Mouse (Mus musculus) layer of hippocampus, postnatal 14 days (tissue): ENCODE results near the gene Baiap2l1. TPM values are rescaled to one million over a fixed set of nuclear protein-coding genes. Genes with fewer than 3 reads are reported as not detected.
A peak's percentile ranks its signal among the peaks of the same experiment; 100 is the strongest.

Experiments used
- DNase-seq, 2 experiments: peaks; one replicate each; pipeline ENCODE4 v3.0.0; 2021 to 2022; ENCODE audit warnings: low spot score in 2 of 2, mixed read lengths in 1 of 2
- total RNA-seq, 2 experiments: library from RNA; stranded (reverse); gene quantifications; 2 replicates each; pipeline ENCODE4 v1.2.3; 2021

Baiap2l1 gene
- total RNA-seq, 2 experiments from 2014 or later: 0.57 to 1.4 TPM

GRCm38 (mm10) chr5:144258687-144259086 is 99.2 kb downstream of the Baiap2l1 start:
- DNase-seq: no peak

DNA sequence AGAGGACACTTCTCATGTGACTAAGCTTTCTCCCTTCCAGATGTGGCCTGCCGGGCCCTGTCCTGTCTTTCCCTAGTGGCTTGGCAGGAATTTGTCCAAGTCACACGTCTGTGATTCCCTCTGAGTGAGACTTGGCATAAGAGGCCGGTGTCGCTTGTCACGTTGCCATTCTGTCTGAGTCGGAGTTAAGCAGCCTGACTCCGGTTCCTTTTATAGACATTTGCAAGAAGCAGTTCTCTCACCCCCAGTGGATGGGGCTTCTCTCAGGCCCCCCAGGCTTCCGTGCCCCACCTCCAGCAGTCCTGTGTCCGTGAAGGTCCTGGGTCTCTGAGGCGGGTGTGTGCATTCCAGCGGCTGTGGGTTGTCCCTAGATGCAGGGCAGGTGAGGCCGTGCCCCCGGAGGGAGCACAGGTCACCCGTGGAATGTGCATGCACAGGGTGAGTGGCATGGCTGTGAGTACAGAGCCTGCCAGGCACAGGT is 99.7 kb downstream of the Baiap2l1 start:
- DNase-seq: no peak

- DNase-seq: no peak
Observed at GRCm38 (mm10) chr5:144257451-144258110, 100.3 kb downstream of the Baiap2l1 start.

- no peak for DNase-seq
Observed at GRCm38 (mm10) chr5:144256888-144257287, 101.0 kb downstream of the Baiap2l1 start.

DNA sequence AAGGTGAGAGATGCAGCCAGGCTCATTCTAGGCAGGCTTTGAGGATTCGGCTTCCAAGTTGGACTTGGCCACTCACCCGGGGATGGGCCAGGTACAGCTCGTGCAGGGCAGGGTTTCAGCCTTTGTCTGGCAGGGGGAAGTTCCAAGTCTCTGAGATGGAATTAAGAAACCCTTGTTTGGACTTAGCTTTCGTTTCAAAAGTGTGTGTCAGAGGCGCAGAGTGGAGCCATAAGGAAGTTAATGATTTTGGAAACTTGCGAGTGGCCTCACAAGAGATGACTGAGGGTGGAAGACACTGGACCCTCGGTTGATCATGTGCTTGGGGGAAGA is 101.4 kb downstream of the Baiap2l1 start:
- DNase-seq: no peak

DNA sequence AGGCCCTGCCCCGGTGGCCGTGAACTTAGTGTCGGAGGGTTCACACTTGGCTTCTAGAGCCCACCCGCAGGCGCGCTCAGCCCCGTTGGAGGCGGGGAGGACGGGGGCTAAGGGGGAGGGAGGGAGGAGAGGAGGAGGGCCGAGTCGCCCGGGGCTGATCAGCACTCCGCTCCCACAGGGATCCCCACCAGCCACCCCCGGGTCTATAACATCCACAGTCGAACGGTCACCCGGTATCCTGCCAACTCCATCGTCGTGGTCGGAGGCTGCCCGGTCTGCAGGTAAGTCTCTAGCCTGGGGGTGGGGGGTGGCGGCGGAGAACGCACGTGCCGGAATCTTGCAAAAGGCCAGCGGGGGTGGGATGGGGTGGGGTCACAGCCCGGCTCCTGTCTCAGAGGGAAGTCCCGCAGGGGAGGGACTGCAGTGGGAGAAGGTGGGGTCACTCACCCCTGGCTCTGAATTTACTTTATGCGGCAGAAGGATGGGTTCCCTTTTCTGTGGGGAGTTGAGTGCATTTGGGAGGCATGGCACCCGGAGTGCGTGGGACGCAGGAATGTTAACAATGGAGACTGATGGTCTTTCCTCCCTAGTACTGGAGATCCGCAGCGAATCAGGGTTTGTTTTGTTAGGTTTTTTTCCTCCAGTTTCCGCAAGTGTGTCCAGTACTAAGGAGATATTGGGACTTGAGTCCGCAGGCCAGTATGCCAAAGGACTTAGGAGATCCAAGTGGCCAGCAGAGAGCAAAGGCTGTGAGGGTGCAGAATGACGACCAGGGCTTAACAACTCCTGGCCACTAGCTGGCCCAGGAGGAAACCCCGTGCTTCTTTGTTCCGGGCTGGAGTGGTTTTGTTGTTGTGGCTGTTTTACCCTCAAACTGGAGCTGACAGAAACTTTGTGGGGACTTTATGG is 102.0 kb downstream of the Baiap2l1 start:
- peak in 1 of 2 experiments; percentile 42 for DNase-seq

GRCm38 (mm10) chr5:144254811-144255631 is 102.9 kb downstream of the Baiap2l1 start:
- DNase-seq: peak; percentile 78 to 80

- DNase-seq: no peak
Observed at GRCm38 (mm10) chr5:144254122-144254810, 103.6 kb downstream of the Baiap2l1 start.

- no peak for DNase-seq
Observed at GRCm38 (mm10) chr5:144253212-144253611, 104.7 kb downstream of the Baiap2l1 start.

- no peak for DNase-seq
Observed at GRCm38 (mm10) chr5:144251876-144252577, 105.9 kb downstream of the Baiap2l1 start.

GRCm38 (mm10) chr5:144249871-144250270 is 108.0 kb downstream of the Baiap2l1 start:
- no peak for DNase-seq

DNA sequence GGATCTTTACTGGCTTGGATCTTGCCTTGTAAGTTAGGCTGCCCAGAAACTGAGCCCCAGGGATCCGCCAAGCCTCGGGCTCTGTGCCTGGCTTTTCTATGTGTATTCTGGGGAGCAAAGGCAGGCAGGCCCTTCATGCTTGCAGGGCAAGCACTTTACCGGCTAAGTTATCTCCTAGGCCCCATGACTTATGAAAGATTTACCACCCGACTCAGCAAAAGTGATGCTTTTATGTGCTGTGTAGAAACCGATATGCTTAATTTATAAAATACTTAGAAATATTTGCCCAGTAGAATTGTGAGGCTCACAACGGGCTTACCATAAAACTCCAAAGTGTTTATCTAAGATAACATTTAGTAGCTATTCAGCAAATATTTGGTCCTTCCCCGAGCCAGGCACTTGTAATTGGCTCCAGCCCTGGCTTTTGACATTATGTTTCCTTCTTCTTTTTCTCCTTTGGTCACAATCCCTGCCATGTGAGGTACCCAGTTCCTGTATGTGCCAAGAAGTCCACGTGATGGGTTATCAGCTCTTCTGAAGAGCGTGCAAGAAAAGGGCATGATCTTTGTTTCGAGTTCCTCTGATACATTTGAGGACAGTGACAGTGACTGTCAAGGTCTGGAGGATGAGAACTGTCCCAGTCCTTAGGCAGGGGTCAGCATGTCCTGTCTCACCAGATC is 109.9 kb downstream of the Baiap2l1 start:
- DNase-seq: no peak

- DNase-seq: no peak
Observed at GRCm38 (mm10) chr5:144247307-144247706, 110.6 kb downstream of the Baiap2l1 start.

DNA sequence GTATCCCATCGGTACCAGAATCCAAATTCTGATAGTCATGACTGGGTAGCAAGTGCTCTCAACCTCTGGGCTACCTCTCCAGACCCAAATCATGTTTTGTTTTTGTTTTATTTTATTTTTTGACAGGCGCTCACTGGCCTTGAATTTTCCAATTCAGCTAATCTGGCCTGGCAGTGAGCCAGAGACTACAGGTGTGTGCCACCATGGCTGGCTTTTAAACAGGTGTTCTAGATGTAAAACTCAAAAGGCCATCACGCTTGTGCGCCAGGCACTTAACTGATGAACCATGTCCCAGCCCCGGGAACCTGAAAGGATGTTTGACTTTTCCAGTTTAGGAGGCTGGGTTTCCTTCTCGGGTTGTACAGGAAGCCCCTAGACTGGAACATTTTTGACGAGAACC is 111.2 kb downstream of the Baiap2l1 start:
- no peak for DNase-seq

DNA sequence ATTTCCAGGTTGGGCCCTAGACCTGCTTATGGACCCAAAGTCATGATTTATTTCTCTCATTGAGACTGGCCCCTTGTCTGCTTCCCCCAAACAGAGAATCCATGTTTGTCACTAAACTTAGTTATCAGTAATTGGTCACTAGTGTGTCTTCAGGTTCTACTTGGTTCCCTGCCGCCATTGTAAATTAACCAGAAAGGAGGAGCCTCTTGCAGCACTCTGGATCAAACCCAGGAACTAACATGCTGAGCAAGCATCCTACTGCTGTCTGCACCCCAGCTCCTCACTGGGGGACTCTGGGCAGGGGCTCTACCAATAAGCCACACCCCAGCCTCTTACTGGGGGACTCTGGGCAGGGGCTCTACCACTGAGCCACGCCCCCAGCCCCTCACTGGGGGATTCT is 112.3 kb downstream of the Baiap2l1 start:
- no peak for DNase-seq

DNA sequence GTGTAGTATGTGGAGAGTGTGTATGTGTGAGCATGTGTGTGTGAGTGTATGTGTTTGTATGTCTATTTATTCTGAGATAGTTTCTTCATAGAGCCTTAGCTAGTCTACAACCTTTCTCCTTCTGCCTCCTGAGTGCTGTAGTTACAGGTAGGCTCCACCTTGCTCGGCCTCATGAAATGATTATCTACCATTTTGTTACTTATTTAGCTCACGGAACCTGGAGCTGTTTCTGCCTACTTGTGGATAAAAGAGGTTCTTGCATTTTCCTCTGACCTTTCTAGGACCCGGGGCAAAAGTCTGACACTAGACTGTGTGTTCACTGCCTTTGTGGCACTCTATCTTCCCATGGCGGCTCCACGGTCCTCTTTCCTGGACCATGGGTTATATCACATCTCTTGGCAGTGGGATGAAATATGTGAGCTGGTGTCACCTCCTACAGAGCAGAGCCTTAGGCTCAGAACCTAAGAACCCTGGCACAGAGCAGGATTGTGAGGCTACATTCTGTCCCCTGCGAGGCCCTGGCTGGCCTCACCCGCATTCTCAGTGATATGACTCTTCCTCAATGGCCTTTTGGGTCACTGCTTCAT is 113.9 kb downstream of the Baiap2l1 start, which contains the start of gene Bri3:
Gene Bri3, plus strand, starts transcription at position 537 of the 587 bp plus-strand sequence.
- DNase-seq: no peak

- no peak for DNase-seq
Observed at GRCm38 (mm10) chr5:144238969-144239368, 118.9 kb downstream of the Baiap2l1 start.

DNA sequence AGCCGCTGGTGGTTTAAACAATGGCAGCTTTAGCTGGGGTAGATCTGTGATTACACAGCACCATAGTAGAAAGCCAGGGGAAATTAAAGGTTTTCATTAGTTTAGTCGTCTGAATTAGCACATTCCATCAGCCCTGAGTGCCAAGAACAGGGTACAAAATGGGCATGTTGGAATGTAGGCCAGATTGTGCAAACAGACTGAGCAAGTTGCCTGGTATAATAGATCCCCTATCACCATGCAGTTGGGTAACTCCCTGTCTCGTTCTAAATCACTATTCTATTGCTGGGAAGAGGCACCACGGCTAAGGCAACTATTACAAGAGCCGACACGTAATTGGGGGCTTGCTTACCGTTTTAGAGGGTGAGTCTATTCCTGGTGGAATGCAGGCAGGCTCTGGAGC is 123.2 kb downstream of the Baiap2l1 start:
- peak; percentile 47 to 87 for DNase-seq

DNA sequence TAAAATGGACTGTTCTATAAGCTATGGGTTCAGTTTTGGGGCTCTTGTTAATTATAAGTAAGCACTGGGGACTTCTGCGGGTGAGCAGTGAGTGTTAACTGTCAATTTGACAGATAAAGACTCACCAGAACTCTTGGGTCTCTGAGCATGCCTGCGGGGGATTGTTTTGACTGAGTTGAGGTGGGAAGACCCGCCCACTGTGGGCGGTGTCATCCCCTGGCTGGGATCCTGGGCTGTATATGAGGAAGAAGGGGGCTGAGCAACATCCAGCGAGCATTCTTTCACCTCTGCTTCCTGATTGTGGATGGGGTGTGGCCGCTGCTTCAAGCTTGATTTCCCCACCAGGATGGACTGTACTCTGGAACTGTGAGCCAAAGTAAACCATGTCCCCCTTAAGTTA is 123.7 kb downstream of the Baiap2l1 start:
- no peak for DNase-seq
